Mouse (Mus musculus) ES-CJ7 (cell line): ENCODE measurements around the gene Olfr49.

Experiments used
- DNase-seq: peaks from one replicate; pipeline ENCODE4 v3.0.0; 2011; ENCODE audit warnings: low read depth, low spot score

Gene Olfr49

GRCm38 (mm10) chr14:54261386-54261785, 23.4 kb downstream of the Olfr49 start:
- no peak for DNase-seq

GRCm38 (mm10) chr14:54260196-54260595, 24.5 kb downstream of the Olfr49 start:
- DNase-seq, result no peak

GRCm38 (mm10) chr14:54259722-54260085, 25.0 kb downstream of the Olfr49 start:
- no peak for DNase-seq

GRCm38 (mm10) chr14:54259003-54259721, 25.6 kb downstream of the Olfr49 start:
- DNase-seq, result peak; percentile 90

DNA sequence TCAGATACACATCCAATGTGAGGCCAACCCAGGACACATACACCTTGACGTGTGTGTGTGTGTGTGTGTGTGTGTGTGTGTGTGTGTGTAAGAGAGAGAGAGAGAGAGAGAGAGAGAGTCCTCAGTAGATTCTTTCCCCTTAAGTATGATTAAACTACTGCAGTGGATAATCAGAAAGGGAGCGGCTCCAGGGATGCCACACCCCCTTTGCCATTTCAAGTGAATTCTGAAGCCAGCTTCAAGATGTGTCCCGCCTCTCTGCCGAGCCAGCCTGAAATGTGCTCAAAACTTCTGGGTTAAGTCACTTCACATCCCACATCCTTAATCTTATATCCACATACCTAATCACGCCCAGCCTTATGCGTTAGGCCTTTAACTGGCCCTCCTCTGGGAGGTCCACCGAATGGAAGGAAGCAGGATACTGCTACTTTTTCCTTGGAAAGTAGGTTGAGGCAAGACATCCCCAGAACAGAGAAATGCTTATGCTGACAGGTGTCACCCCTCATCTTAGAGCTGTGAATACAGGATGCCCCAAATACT, 26.5 kb downstream of the Olfr49 start:
- no peak for DNase-seq

DNA sequence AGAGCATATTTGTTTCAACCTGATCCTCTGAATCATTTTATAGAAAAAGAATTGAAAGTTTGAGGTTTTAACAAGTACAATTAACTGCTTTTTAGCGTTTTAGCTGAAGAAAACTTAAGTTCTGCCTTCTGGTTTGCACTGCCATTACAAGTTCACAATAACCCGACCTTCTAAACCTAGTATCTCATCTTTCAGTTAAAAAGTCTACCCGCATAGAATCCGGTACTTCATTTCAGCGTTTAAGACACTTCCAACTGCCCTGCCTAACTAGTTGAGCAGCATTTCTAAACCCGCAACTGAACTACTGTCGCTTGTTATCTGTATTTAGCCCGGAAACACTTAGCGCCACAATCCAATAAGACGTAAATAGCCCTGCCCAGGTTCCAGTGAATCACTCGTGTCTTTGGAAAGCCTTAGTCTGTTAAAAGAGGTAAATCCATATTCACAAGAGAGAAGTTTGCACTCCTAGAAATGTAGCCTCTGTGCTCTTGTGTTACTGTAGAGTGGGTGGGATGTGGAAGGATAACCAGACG, 30.0 kb downstream of the Olfr49 start:
- DNase-seq, result no peak

DNA sequence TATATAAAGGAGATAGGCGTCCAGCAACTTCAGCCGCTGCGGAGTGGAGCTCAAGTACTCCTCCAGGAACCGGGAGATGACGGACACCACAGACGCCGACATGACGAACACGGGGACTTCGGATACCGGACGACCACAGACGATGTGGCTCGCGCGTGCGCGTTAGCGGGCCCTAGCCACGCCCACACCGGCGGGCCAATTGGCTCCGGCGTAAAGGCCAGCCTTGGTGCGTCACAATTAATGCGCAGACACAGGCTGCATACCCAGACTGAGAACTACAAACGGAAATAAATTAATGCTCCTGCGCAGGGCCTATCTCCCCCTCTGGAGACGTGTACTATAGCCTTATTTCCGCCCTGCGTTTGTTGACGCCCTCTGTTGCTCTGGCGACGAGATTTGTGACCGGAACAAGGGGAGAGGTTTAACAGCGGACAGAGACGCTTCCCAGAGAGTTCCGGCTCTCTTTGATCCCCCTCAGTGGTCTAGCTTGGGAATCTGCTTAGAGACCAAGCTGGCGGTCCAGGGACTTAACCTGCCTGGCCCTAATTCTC, 30.9 kb downstream of the Olfr49 start, which contains the start of the genes Dad1 and Abhd4:
Gene Dad1 (minus strand): TSS at position 364 of the 551 bp plus-strand sequence.
Gene Abhd4 (plus strand): TSS at position 448 of the 551 bp plus-strand sequence.
- DNase-seq, result peak; percentile 99

- no peak for DNase-seq
Observed at GRCm38 (mm10) chr14:54250122-54250521, 34.6 kb downstream of the Olfr49 start.

DNA sequence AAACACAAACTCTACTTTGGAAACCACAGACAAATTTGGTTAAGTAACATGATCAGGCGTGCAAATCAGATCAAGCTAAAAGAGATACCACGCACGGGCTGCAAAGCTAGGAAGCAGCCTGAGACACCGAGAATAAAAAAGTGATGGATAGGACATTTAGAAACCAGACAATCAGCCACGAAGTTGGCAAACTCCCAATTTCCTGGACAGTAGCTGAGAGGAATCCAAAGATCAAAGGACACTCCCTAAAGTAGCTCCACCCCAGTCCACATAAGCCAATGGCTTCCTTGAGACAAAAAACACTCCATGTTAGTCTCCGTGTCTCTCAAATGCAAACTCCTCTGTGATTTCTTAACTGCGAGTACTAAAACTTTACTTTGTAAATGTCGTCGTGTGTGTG, 35.4 kb downstream of the Olfr49 start:
- no peak for DNase-seq

DNA sequence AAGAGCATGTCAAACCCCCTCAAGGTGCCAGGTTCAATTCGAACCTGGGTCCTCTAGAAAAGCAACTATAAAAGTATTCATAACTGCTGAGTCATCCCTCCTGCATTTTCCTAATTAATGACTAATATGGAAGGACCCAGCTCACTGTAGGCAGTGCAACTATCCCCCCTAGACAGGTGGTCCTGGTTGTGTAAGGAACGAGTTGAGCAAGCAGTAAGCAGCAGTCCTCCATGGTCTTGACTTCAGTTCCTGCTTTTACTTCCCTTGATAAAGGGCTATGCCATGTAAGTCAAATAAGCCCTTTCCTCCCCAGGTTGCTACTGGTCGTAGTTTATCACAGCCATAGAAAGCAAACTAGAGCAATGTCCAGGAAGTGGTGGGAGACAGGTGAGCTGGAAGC, 38.5 kb downstream of the Olfr49 start:
- no peak for DNase-seq

DNA sequence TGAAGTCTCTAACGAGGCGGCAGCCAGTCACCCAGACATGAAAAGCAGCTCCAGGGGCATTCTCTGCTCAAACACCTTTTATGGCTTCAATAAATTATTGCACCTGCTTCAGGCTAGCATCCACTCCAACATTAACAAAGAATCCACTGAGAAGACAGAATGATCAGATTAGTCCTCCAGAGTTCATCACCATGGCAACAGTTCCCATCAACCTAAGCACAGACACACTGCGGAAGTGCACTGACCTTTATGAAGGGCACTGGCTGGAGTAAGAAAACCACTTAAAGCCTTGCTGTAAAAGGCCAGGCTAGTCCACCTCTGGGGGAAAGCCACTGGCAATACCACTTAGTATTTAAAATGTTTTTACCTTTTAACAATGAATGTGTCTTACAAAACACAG, 40.6 kb downstream of the Olfr49 start:
- no peak for DNase-seq

GRCm38 (mm10) chr14:54240542-54240941, 44.2 kb downstream of the Olfr49 start:
- DNase-seq, result no peak

- DNase-seq, result peak; percentile 90
Observed at GRCm38 (mm10) chr14:54239002-54239736, 45.6 kb downstream of the Olfr49 start.

DNA sequence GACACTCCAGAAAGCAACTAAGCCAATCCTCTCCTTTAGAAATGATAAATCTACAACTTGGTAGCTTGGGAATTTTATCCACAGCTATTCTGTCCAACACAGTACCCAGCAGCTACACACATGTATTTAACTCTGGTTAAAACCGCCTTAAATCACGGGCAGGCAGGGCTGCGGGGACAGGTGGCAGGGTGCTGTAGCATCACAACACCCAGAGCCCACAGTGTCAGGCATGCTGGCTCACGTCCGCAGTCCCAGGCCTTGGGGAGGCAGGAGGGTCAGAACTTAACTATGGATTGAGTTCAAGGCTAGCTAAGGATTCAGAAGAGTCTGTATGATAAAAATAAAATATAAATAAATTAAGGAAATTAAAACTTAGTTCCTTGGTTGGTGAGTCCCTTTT, 47.9 kb downstream of the Olfr49 start:
- no peak for DNase-seq

- DNase-seq, result no peak
Observed at GRCm38 (mm10) chr14:54235825-54236540, 48.8 kb downstream of the Olfr49 start.

- DNase-seq, result no peak
Observed at GRCm38 (mm10) chr14:54234231-54235040, 50.3 kb downstream of the Olfr49 start.

GRCm38 (mm10) chr14:54233559-54234143, 51.1 kb downstream of the Olfr49 start:
- DNase-seq, result no peak

DNA sequence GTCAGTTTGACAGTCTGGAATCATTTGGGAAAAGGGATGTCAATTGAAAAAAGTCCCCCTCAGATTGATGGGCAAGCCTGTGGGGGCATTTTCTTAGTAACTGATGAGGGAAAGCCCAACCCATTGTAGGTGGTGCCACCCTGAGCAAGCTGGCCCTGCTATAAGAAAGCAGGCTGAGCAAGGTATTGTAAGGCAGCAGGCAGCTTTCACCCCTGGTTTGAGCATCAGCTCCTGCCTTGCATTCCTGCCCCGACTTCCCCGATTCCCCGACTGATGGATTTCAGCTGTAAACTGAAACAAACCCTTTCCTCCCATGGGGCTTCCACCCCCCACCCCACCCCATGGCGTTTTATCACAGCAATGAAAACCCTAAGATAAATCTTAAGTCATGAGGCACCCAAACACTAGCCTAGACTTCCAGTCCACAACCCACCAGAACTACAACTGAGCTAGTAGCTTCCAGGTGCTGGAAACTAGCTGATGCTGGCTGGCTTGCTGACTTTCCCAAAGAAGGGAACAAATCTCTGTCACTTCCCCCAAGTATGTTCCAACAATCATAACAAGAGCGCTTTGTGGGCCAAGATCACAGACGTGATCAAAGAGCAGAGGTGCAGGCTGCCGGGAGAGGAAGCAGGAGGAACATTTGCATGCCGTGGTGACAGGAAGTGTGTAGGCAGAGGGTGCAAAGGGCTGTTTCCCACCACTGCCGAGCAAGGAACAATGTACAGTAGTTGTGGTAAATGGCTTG, 51.8 kb downstream of the Olfr49 start:
- DNase-seq, result no peak

- no peak for DNase-seq
Observed at GRCm38 (mm10) chr14:54232143-54232542, 52.6 kb downstream of the Olfr49 start.
